Mouse (Mus musculus): ENCODE data around the gene Fras1. TPM values are rescaled to one million over a fixed set of nuclear protein-coding genes. Genes with fewer than 3 reads are reported as not detected.

Fras1 gene
- polyA plus RNA-seq, 1 experiment = 1.5 TPM

- H3K4me3 ChIP-seq = no peak overlapping the region
- H3K4me2 ChIP-seq (ENCODE audit: low read depth) = no peak overlapping the region
- H3K36me3 ChIP-seq (ENCODE audit: control insufficient read depth, insufficient read depth) = no peaks in the 10 kb centered on the region
- H3K27me3 ChIP-seq (ENCODE audit: control insufficient read depth, insufficient read depth, insufficient read length) = no peaks in the 10 kb centered on the region
- no peak for TF ChIP-seq SRF (IDR thresholded peaks at IDR 0.05; ENCODE audit: control insufficient read depth, insufficient read length, low read depth)
- TF ChIP-seq REST (IDR thresholded peaks at IDR 0.05; ENCODE audit: insufficient read depth, insufficient read length) = no peak
- no peak for TF ChIP-seq USF1 (IDR thresholded peaks at IDR 0.05; ENCODE audit: low read depth)
- no peak for TF ChIP-seq MAX (IDR thresholded peaks at IDR 0.05; ENCODE audit: low read depth)
- TF ChIP-seq POLR2AphosphoS2 (IDR thresholded peaks at IDR 0.05; ENCODE audit: insufficient read length, low read depth) = no peak
- H3K79me2 ChIP-seq (ENCODE audit: control insufficient read depth, insufficient read depth) = no peaks in the 10 kb centered on the region
- no peak overlapping the region for H3ac ChIP-seq (ENCODE audit: control insufficient read depth, insufficient read length)
Measured at GRCm38 (mm10) chr5:96391086-96391485, 17.3 kb downstream of the Fras1 start.

- Histone ChIP-seq H3ac (ENCODE audit: control insufficient read depth, insufficient read length) (no peak overlapping the region), H3K4me3 (no peak overlapping the region), H3K79me2 (ENCODE audit: control insufficient read depth, insufficient read depth) (no peaks in the 10 kb centered on the region), H3K36me3 (ENCODE audit: control insufficient read depth, insufficient read depth) (no peaks in the 10 kb centered on the region), H3K27me3 (ENCODE audit: control insufficient read depth, insufficient read depth, insufficient read length) (peaks cover 4% of the 10 kb centered on the region), H3K4me2 (ENCODE audit: low read depth) (no peak overlapping the region)
- TF ChIP-seq CEBPB (IDR thresholded peaks at IDR 0.05; ENCODE audit: insufficient read depth, poor library complexity, severe bottlenecking) (no peak), REST (IDR thresholded peaks at IDR 0.05; ENCODE audit: insufficient read depth, insufficient read length) (no peak), MYOD1 (IDR thresholded peaks at IDR 0.05; ENCODE audit: control insufficient read depth in 1 of 3, insufficient read length in 2 of 3, low read depth in 2 of 3) (no peak), USF1 (IDR thresholded peaks at IDR 0.05; ENCODE audit: low read depth) (no peak), SRF (IDR thresholded peaks at IDR 0.05; ENCODE audit: control insufficient read depth, insufficient read length, low read depth) (no peak), POLR2A (IDR thresholded peaks at IDR 0.05; ENCODE audit: insufficient read length, low read depth) (no peak), MYOG (IDR thresholded peaks at IDR 0.05; ENCODE audit: control insufficient read depth in 1 of 3, insufficient read depth in 1 of 3, insufficient read length in 2 of 3, low read depth in 2 of 3) (no peak)
Measured at GRCm38 (mm10) chr5:96394947-96395346, 21.2 kb downstream of the Fras1 start.

- H3K4me2 ChIP-seq (ENCODE audit: low read depth) = no peak overlapping the region
- H3K36me3 ChIP-seq (ENCODE audit: control insufficient read depth, insufficient read depth) = no peaks in the 10 kb centered on the region
- H3K27me3 ChIP-seq (ENCODE audit: control insufficient read depth, insufficient read depth, insufficient read length) = peaks cover 4% of the 10 kb centered on the region
- H3K4me3 ChIP-seq = no peak overlapping the region
- H3K79me2 ChIP-seq (ENCODE audit: control insufficient read depth, insufficient read depth) = no peaks in the 10 kb centered on the region
- no peak for TF ChIP-seq E2F4 (IDR thresholded peaks at IDR 0.05; ENCODE audit: insufficient read depth)
- no peak for TF ChIP-seq USF1 (IDR thresholded peaks at IDR 0.05; ENCODE audit: low read depth)
- no peak for TF ChIP-seq REST (IDR thresholded peaks at IDR 0.05; ENCODE audit: insufficient read depth, insufficient read length)
- TF ChIP-seq POLR2A (IDR thresholded peaks at IDR 0.05; ENCODE audit: insufficient read length, low read depth) = no peak
- no peak for TF ChIP-seq MAX (IDR thresholded peaks at IDR 0.05; ENCODE audit: low read depth)
- TF ChIP-seq POLR2AphosphoS2 (IDR thresholded peaks at IDR 0.05; ENCODE audit: insufficient read length, low read depth) = no peak
- TF ChIP-seq MYOD1 (IDR thresholded peaks at IDR 0.05; ENCODE audit: control insufficient read depth in 1 of 3, insufficient read length in 2 of 3, low read depth in 2 of 3) = no peak
- TF ChIP-seq CEBPB (IDR thresholded peaks at IDR 0.05; ENCODE audit: insufficient read depth, poor library complexity, severe bottlenecking) = no peak
- TF ChIP-seq SRF (IDR thresholded peaks at IDR 0.05; ENCODE audit: control insufficient read depth, insufficient read length, low read depth) = no peak
- TF ChIP-seq TCF12 (IDR thresholded peaks at IDR 0.05; ENCODE audit: insufficient read depth, poor library complexity, severe bottlenecking) = no peak
- no peak for TF ChIP-seq TCF3 (IDR thresholded peaks at IDR 0.05; ENCODE audit: insufficient read length, low read depth)
- no peak for TF ChIP-seq MYOG (IDR thresholded peaks at IDR 0.05; ENCODE audit: control insufficient read depth in 1 of 3, insufficient read depth in 1 of 3, insufficient read length in 2 of 3, low read depth in 2 of 3)
- no peak overlapping the region for H3ac ChIP-seq (ENCODE audit: control insufficient read depth, insufficient read length)
Measured at GRCm38 (mm10) chr5:96395786-96396650, 22.3 kb downstream of the Fras1 start.

- H3K79me2 ChIP-seq (ENCODE audit: control insufficient read depth, insufficient read depth) = no peaks in the 10 kb centered on the region
- H3K4me3 ChIP-seq = no peak overlapping the region
- no peak overlapping the region for H3K4me2 ChIP-seq (ENCODE audit: low read depth)
- H3K27me3 ChIP-seq (ENCODE audit: control insufficient read depth, insufficient read depth, insufficient read length) = peaks cover 4% of the 10 kb centered on the region
- H3ac ChIP-seq (ENCODE audit: control insufficient read depth, insufficient read length) = no peak overlapping the region
- no peaks in the 10 kb centered on the region for H3K36me3 ChIP-seq (ENCODE audit: control insufficient read depth, insufficient read depth)
- TF ChIP-seq MAX (IDR thresholded peaks at IDR 0.05; ENCODE audit: low read depth) (no peak), POLR2AphosphoS2 (IDR thresholded peaks at IDR 0.05; ENCODE audit: insufficient read length, low read depth) (no peak), USF1 (IDR thresholded peaks at IDR 0.05; ENCODE audit: low read depth) (no peak), E2F4 (IDR thresholded peaks at IDR 0.05; ENCODE audit: insufficient read depth) (no peak), REST (IDR thresholded peaks at IDR 0.05; ENCODE audit: insufficient read depth, insufficient read length) (no peak), TCF12 (IDR thresholded peaks at IDR 0.05; ENCODE audit: insufficient read depth, poor library complexity, severe bottlenecking) (no peak)
Measured at GRCm38 (mm10) chr5:96402555-96402954, 28.8 kb downstream of the Fras1 start.

GRCm38 (mm10) chr5:96405139-96405842 is 31.5 kb downstream of the Fras1 start:
- H3K4me2 ChIP-seq (ENCODE audit: low read depth) = no peak overlapping the region
- H3ac ChIP-seq (ENCODE audit: control insufficient read depth, insufficient read length) = no peak overlapping the region
- H3K36me3 ChIP-seq (ENCODE audit: control insufficient read depth, insufficient read depth) = no peaks in the 10 kb centered on the region
- H3K4me3 ChIP-seq = no peak overlapping the region
- H3K79me2 ChIP-seq (ENCODE audit: control insufficient read depth, insufficient read depth) = no peaks in the 10 kb centered on the region
- TF ChIP-seq TCF12 (IDR thresholded peaks at IDR 0.05; ENCODE audit: insufficient read depth, poor library complexity, severe bottlenecking) (no peak), POLR2AphosphoS2 (IDR thresholded peaks at IDR 0.05; ENCODE audit: insufficient read length, low read depth) (no peak), USF1 (IDR thresholded peaks at IDR 0.05; ENCODE audit: low read depth) (no peak), SRF (IDR thresholded peaks at IDR 0.05; ENCODE audit: control insufficient read depth, insufficient read length, low read depth) (no peak), MYOD1 (IDR thresholded peaks at IDR 0.05; ENCODE audit: control insufficient read depth in 1 of 3, insufficient read length in 2 of 3, low read depth in 2 of 3) (no peak), TCF3 (IDR thresholded peaks at IDR 0.05; ENCODE audit: insufficient read length, low read depth) (no peak), REST (IDR thresholded peaks at IDR 0.05; ENCODE audit: insufficient read depth, insufficient read length) (no peak), CEBPB (IDR thresholded peaks at IDR 0.05; ENCODE audit: insufficient read depth, poor library complexity, severe bottlenecking) (no peak), MYOG (IDR thresholded peaks at IDR 0.05; ENCODE audit: control insufficient read depth in 1 of 3, insufficient read depth in 1 of 3, insufficient read length in 2 of 3, low read depth in 2 of 3) (no peak), POLR2A (IDR thresholded peaks at IDR 0.05; ENCODE audit: insufficient read length, low read depth) (no peak), MAX (IDR thresholded peaks at IDR 0.05; ENCODE audit: low read depth) (no peak), E2F4 (IDR thresholded peaks at IDR 0.05; ENCODE audit: insufficient read depth) (no peak)
- H3K27me3 ChIP-seq (ENCODE audit: control insufficient read depth, insufficient read depth, insufficient read length) = no peaks in the 10 kb centered on the region
